ENCODE assay signal across 8 mouse cellular contexts in the genomic region with DNA sequence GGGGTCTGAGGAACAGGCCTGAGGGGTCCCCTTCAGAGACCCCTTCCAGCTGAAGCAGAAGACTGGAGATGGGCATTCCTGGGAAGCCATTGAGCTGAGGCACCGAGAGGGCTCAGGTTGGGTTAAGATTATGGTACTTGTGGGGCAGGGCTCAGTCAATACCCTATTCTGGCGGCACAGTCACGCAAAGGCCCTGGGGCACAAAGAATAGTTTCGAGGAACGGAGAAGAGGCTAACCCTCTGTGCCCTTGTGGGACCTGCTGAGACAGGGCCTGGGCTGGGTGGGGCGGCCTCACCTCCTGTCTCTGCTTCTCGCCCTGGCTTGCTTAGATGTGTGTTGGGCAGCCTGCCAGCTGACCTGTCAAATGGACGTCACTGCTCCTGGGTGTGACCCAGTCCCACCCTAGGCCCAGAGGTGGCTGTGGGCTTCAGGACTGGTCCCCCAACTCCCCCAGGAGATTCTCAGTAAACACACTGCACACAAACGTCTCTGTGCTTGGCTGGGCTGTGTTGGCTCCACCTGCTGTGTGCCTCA. TPM values are rescaled to one million over a fixed set of nuclear protein-coding genes. Genes with fewer than 3 reads are reported as not detected.
DNase-seq lines count a peak whose midpoint lies in the region; ATAC-seq lines count a peak whose summit lies in the region.

No protein-coding gene starts in this region.

- no peaks in the 10 kb centered on the region for H3K9me3 ChIP-seq in kidney, embryonic 16.5 days (ENCODE audit: low read length)
- H3K9me3 ChIP-seq in embryonic facial prominence, embryonic 13.5 days: no peaks in the 10 kb centered on the region
- H3K9me3 ChIP-seq in hindbrain, embryonic 16.5 days (ENCODE audit: control insufficient read depth, low read length): no peaks in the 10 kb centered on the region
- H3K9me3 ChIP-seq in midbrain, embryonic 13.5 days: no peaks in the 10 kb centered on the region

- peak overlapping the region; percentile 1; the same call in 1 of the 2 replicates for H3K4me2 ChIP-seq in kidney, embryonic 16.5 days (replicated peaks; ENCODE audit: low read depth, low read length)
- 0 out of 2 replicates have a peak overlapping the region, but pooled peaks have one; percentile 18 for H3K4me2 ChIP-seq in embryonic facial prominence, embryonic 13.5 days
- no peak overlapping the region for H3K4me2 ChIP-seq in hindbrain, embryonic 16.5 days (ENCODE audit: low read length)
- 0 out of 2 replicates have a peak overlapping the region, but pooled peaks have one; percentile 4 for H3K4me2 ChIP-seq in midbrain, embryonic 13.5 days (replicated peaks)

- no peak for DNase-seq in kidney, adult 8-10 months
- DNase-seq in left cerebral cortex, postnatal 25 days (ENCODE audit: low spot score in 2 of 2): no peak
- no peak for DNase-seq in adipocyte (ENCODE audit: low spot score)

- no peaks in the 10 kb centered on the region for H3K27me3 ChIP-seq in kidney, embryonic 16.5 days (ENCODE audit: insufficient read depth, low read length)
- H3K27me3 ChIP-seq in embryonic facial prominence, embryonic 13.5 days: no peaks in the 10 kb centered on the region
- no peaks in the 10 kb centered on the region for H3K27me3 ChIP-seq in hindbrain, embryonic 16.5 days (replicated peaks; ENCODE audit: control insufficient read depth, insufficient read depth, low read length)
- no peaks in the 10 kb centered on the region for H3K27me3 ChIP-seq in midbrain, embryonic 13.5 days

- 0 out of 2 replicates have a peak overlapping the region, but pooled peaks have one; percentile 9 for H3K9ac ChIP-seq in kidney, embryonic 16.5 days (replicated peaks; ENCODE audit: low read length)
- H3K9ac ChIP-seq in embryonic facial prominence, embryonic 13.5 days: peak overlapping the region; percentile 58; the same call in 1 of the 2 replicates
- peak overlapping the region; percentile 26; the same call in 1 of the 2 replicates for H3K9ac ChIP-seq in hindbrain, embryonic 16.5 days (ENCODE audit: low read depth, low read length)
- peak overlapping the region; percentile 54; the same call in 1 of the 2 replicates for H3K9ac ChIP-seq in midbrain, embryonic 13.5 days (replicated peaks)

- no peak overlapping the region for H3K4me3 ChIP-seq in kidney, embryonic 16.5 days (ENCODE audit: low read length)
- H3K4me3 ChIP-seq in embryonic facial prominence, embryonic 13.5 days: no peak overlapping the region
- no peak overlapping the region for H3K4me3 ChIP-seq in hindbrain, embryonic 16.5 days (ENCODE audit: low read length)
- H3K4me3 ChIP-seq in midbrain, embryonic 13.5 days (replicated peaks): no peak overlapping the region

- ATAC-seq in kidney, embryonic 16.5 days (ENCODE audit: low FRiP score, low TSS enrichment): no peak
- no peak for ATAC-seq in embryonic facial prominence, embryonic 13.5 days (ENCODE audit: insufficient number of reproducible peaks, insufficient read depth, low FRiP score, low TSS enrichment, low read depth)
- ATAC-seq in hindbrain, embryonic 16.5 days: no peak
- ATAC-seq in midbrain, embryonic 13.5 days: no peak
- ATAC-seq in erythroid progenitor cell, adult 5-6 weeks (replicated peaks; ENCODE audit: low FRiP score, poor library complexity, severe bottlenecking): no peak

- peak overlapping the region; percentile 41; the same call in 1 of the 2 replicates for H3K27ac ChIP-seq in kidney, embryonic 16.5 days (ENCODE audit: low read length)
- H3K27ac ChIP-seq in embryonic facial prominence, embryonic 13.5 days: peak overlapping the region; percentile 62; the same call in 1 of the 2 replicates
- peak overlapping the region; percentile 64; the same call in 1 of the 2 replicates for H3K27ac ChIP-seq in hindbrain, embryonic 16.5 days (ENCODE audit: low read depth, low read length)
- peak overlapping the region; percentile 22; the same call in 1 of the 2 replicates for H3K27ac ChIP-seq in midbrain, embryonic 13.5 days

- peaks cover 24% of the 10 kb centered on the region for H3K36me3 ChIP-seq in kidney, embryonic 16.5 days (ENCODE audit: insufficient read depth, low read length)
- H3K36me3 ChIP-seq in embryonic facial prominence, embryonic 13.5 days: peaks cover 58% of the 10 kb centered on the region
- H3K36me3 ChIP-seq in hindbrain, embryonic 16.5 days (ENCODE audit: control insufficient read depth, insufficient read depth, low read length): 0 out of 2 replicates have a peak, but pooled peaks cover 4% of the 10 kb centered on the region
- peaks cover 57% of the 10 kb centered on the region for H3K36me3 ChIP-seq in midbrain, embryonic 13.5 days

- H3K4me1 ChIP-seq in kidney, embryonic 16.5 days (ENCODE audit: insufficient read depth, low read length): peaks cover 92% of the 10 kb centered on the region
- H3K4me1 ChIP-seq in embryonic facial prominence, embryonic 13.5 days: peaks cover 75% of the 10 kb centered on the region
- peaks cover 58% of the 10 kb centered on the region for H3K4me1 ChIP-seq in hindbrain, embryonic 16.5 days (ENCODE audit: control insufficient read depth, insufficient read depth, low read depth, low read length)
- H3K4me1 ChIP-seq in midbrain, embryonic 13.5 days (replicated peaks): peaks cover 73% of the 10 kb centered on the region

- WGBS in kidney, embryonic 16.5 days: 65% methylated on average over 9 of the region's 9 CpGs
- 44% methylated on average over 9 of the region's 9 CpGs for WGBS in embryonic facial prominence, embryonic 13.5 days
- 52% methylated on average over 8 of the region's 9 CpGs for WGBS in hindbrain, embryonic 16.5 days
- 72% methylated on average over 9 of the region's 9 CpGs for WGBS in midbrain, embryonic 13.5 days

- intact Hi-C loops in left cerebral cortex, postnatal 25 days (cut with DNase I): no loop called here

RNA-seq across cellular contexts. Expression of a gene that starts 6.4 kb away (rescaled TPM):
- polyA plus RNA-seq in kidney, embryonic 16.5 days (2015; fragmentation: Nextera tagmentation; extraction: Ambion mirVana): 5.5 and 9.2 TPM in 2 replicates
- 5.3 and 6.9 TPM in 2 replicates for polyA plus RNA-seq in embryonic facial prominence, embryonic 13.5 days (2015; fragmentation: Nextera tagmentation; extraction: Ambion mirVana)
- 1.6 and 1.7 TPM in 2 replicates for polyA plus RNA-seq in hindbrain, embryonic 16.5 days (2015; fragmentation: Nextera tagmentation; extraction: Ambion mirVana)
- polyA plus RNA-seq in midbrain, embryonic 13.5 days (2015; fragmentation: Nextera tagmentation; extraction: Ambion mirVana): 3.8 and 3.9 TPM in 2 replicates
- 1 to 10 TPM; 5.4 to 8.6 TPM for total RNA-seq in left cerebral cortex, postnatal 25 days (2021)
- 4.2 and 9.7 TPM in 2 replicates for total RNA-seq in erythroid progenitor cell, adult 5-6 weeks (2015; ENCODE audit: low replicate concordance)
- 4.8 and 8.6 TPM in 2 replicates for total RNA-seq in erythroid progenitor cell, adult 5-6 weeks (2017; ENCODE audit: low replicate concordance)

RNA-seq across cellular contexts. Expression of a gene that starts 12.2 kb away (rescaled TPM):
- polyA plus RNA-seq in kidney, embryonic 16.5 days (2015; fragmentation: Nextera tagmentation; extraction: Ambion mirVana): 169 and 170 TPM in 2 replicates
- 190 and 206 TPM in 2 replicates for polyA plus RNA-seq in embryonic facial prominence, embryonic 13.5 days (2015; fragmentation: Nextera tagmentation; extraction: Ambion mirVana)
- polyA plus RNA-seq in hindbrain, embryonic 16.5 days (2015; fragmentation: Nextera tagmentation; extraction: Ambion mirVana): 293 and 300 TPM in 2 replicates
- 231 TPM in 2 replicates for polyA plus RNA-seq in midbrain, embryonic 13.5 days (2015; fragmentation: Nextera tagmentation; extraction: Ambion mirVana)
- total RNA-seq in left cerebral cortex, postnatal 25 days (2021): 100 to 1,000 TPM; 366 to 394 TPM
- total RNA-seq in erythroid progenitor cell, adult 5-6 weeks (2015; ENCODE audit: low replicate concordance): 60.2 and 65.4 TPM in 2 replicates
- 37.4 and 45.8 TPM in 2 replicates for total RNA-seq in erythroid progenitor cell, adult 5-6 weeks (2017; ENCODE audit: low replicate concordance)

RNA-seq across cellular contexts. Expression of a gene that starts 16.4 kb away (rescaled TPM):
- polyA plus RNA-seq in kidney, embryonic 16.5 days (2015; fragmentation: Nextera tagmentation; extraction: Ambion mirVana): 1.5 and 2.1 TPM in 2 replicates
- polyA plus RNA-seq in embryonic facial prominence, embryonic 13.5 days (2015; fragmentation: Nextera tagmentation; extraction: Ambion mirVana): 0.98 and 1.3 TPM in 2 replicates
- 3.1 and 3.7 TPM in 2 replicates for polyA plus RNA-seq in hindbrain, embryonic 16.5 days (2015; fragmentation: Nextera tagmentation; extraction: Ambion mirVana)
- polyA plus RNA-seq in midbrain, embryonic 13.5 days (2015; fragmentation: Nextera tagmentation; extraction: Ambion mirVana): 2.2 and 2.3 TPM in 2 replicates
- 1 to 10 TPM; 7.1 to 7.8 TPM for total RNA-seq in left cerebral cortex, postnatal 25 days (2021)
- total RNA-seq in erythroid progenitor cell, adult 5-6 weeks (2015; ENCODE audit: low replicate concordance): not detected in 2 replicates
- not detected in 2 replicates for total RNA-seq in erythroid progenitor cell, adult 5-6 weeks (2017; ENCODE audit: low replicate concordance)

RNA-seq across cellular contexts. Expression of a gene that starts 22.6 kb away (rescaled TPM):
- polyA plus RNA-seq in kidney, embryonic 16.5 days (2015; fragmentation: Nextera tagmentation; extraction: Ambion mirVana): 9.2 TPM in 1 of 2 replicates, not detected in the other
- 8.1 and 29.9 TPM in 2 replicates for polyA plus RNA-seq in embryonic facial prominence, embryonic 13.5 days (2015; fragmentation: Nextera tagmentation; extraction: Ambion mirVana)
- polyA plus RNA-seq in hindbrain, embryonic 16.5 days (2015; fragmentation: Nextera tagmentation; extraction: Ambion mirVana): 1.4 and 18.3 TPM in 2 replicates
- 17.5 and 34.1 TPM in 2 replicates for polyA plus RNA-seq in midbrain, embryonic 13.5 days (2015; fragmentation: Nextera tagmentation; extraction: Ambion mirVana)
- total RNA-seq in left cerebral cortex, postnatal 25 days (2021): not detected
- not detected in 2 replicates for total RNA-seq in erythroid progenitor cell, adult 5-6 weeks (2015; ENCODE audit: low replicate concordance)
- total RNA-seq in erythroid progenitor cell, adult 5-6 weeks (2017; ENCODE audit: low replicate concordance): 22.8 TPM in 1 of 2 replicates, not detected in the other

RNA-seq across cellular contexts. Expression of a gene that starts 24.5 kb away (rescaled TPM):
- polyA plus RNA-seq in kidney, embryonic 16.5 days (2015; fragmentation: Nextera tagmentation; extraction: Ambion mirVana): 71.0 and 72.4 TPM in 2 replicates
- 47.6 and 49.3 TPM in 2 replicates for polyA plus RNA-seq in embryonic facial prominence, embryonic 13.5 days (2015; fragmentation: Nextera tagmentation; extraction: Ambion mirVana)
- polyA plus RNA-seq in hindbrain, embryonic 16.5 days (2015; fragmentation: Nextera tagmentation; extraction: Ambion mirVana): 48.2 and 53.8 TPM in 2 replicates
- 62.9 and 69.1 TPM in 2 replicates for polyA plus RNA-seq in midbrain, embryonic 13.5 days (2015; fragmentation: Nextera tagmentation; extraction: Ambion mirVana)
- 10 to 100 TPM; 57.5 to 59.8 TPM for total RNA-seq in left cerebral cortex, postnatal 25 days (2021)
- 5.9 and 17.7 TPM in 2 replicates for total RNA-seq in erythroid progenitor cell, adult 5-6 weeks (2015; ENCODE audit: low replicate concordance)
- total RNA-seq in erythroid progenitor cell, adult 5-6 weeks (2017; ENCODE audit: low replicate concordance): 8.0 and 9.1 TPM in 2 replicates
